ENCODE assay signal across 24 mouse cellular contexts in genomic region chr1:98273966-98274616, GRCm38 (mm10).
A peak's percentile ranks its signal among the peaks of the same experiment; 100 is the strongest.
DNase-seq lines count a peak whose midpoint lies in the region; ATAC-seq and TF ChIP-seq lines count a peak whose summit lies in the region.
"Had no signal": no experiment of that assay in that cellular context is flagged by ENCODE, and none has a peak within 500 bp of the region (broad histone marks: within the 10 kb centered on the region; RNA-seq: fewer than 3 reads in every experiment).

No protein-coding gene starts in this region.

- no peak for TF ChIP-seq POLR2A in MEL (IDR thresholded peaks at IDR 0.05; ENCODE audit: control insufficient read depth in 1 of 2, insufficient read depth in 1 of 2, low read depth in 1 of 2, low read length in 2 of 2, poor library complexity in 1 of 2)

- H3K27me3 ChIP-seq in heart, embryonic 11.5 days (ENCODE audit: control insufficient read depth, insufficient read depth, low read length): no peaks in the 10 kb centered on the region
- H3K27me3 ChIP-seq in heart, embryonic 14.5 days (ENCODE audit: control insufficient read depth, insufficient read depth, low read length): no peaks in the 10 kb centered on the region
- no peaks in the 10 kb centered on the region for H3K27me3 ChIP-seq in MEL (ENCODE audit: control insufficient read depth in 1 of 2, insufficient read depth in 2 of 2, low read length in 2 of 2)
- H3K27me3 ChIP-seq: forebrain, embryonic 13.5 days had no signal

- no peak for DNase-seq in heart, postnatal 10 days
- DNase-seq in heart, adult 9 months (ENCODE audit: low spot score in 2 of 2): no peak
- DNase-seq in 416B (ENCODE audit: low read depth): peak; percentile 52
- DNase-seq in MEL (ENCODE audit: low read depth, low spot score): peak; percentile 65
- DNase-seq in ovary, postnatal 36 days (ENCODE audit: low spot score): no peak
- DNase-seq: adrenal gland, postnatal 10 days; adrenal gland, postnatal 36 days; cerebellum, adult 18-20 months; cerebellum, adult 9-10 months; cerebellum, postnatal 14 days; gastrocnemius, adult 2 months; gastrocnemius, postnatal 14 days; kidney, adult 18-20 months; kidney, adult 9 months had no signal

- H3K4me2 ChIP-seq in heart, embryonic 11.5 days: peak overlapping the region; percentile 32
- H3K4me2 ChIP-seq in heart, embryonic 14.5 days (ENCODE audit: low read length): peak overlapping the region; percentile 42
- H3K4me2 ChIP-seq: forebrain, embryonic 13.5 days; hindbrain, embryonic 14.5 days had no signal

- H3K9ac ChIP-seq in heart, embryonic 11.5 days (ENCODE audit: low read depth, low read length): no peak overlapping the region
- no peak overlapping the region for H3K9ac ChIP-seq in heart, embryonic 14.5 days (ENCODE audit: low read length)
- no peak overlapping the region for H3K9ac ChIP-seq in MEL (ENCODE audit: control insufficient read depth, low read depth, low read length, poor library complexity, severe bottlenecking)
- H3K9ac ChIP-seq: forebrain, embryonic 13.5 days; hindbrain, embryonic 14.5 days had no signal

- WGBS in heart, embryonic 11.5 days (ENCODE audit: insufficient replicate concordance): 34% methylated on average over 6 of the region's 6 CpGs
- WGBS in heart, embryonic 14.5 days: 8% methylated on average over 6 of the region's 6 CpGs

- intact Hi-C loops in heart, postnatal 10 days (cut with DNase I): loop anchor here (10.0 kb wide), 1 partner anchor 299 kb away; no protein-coding TSS in a partner anchor

- no peaks in the 10 kb centered on the region for H3K36me3 ChIP-seq in heart, embryonic 11.5 days (ENCODE audit: control insufficient read depth, insufficient read depth, low read length)
- H3K36me3 ChIP-seq in heart, embryonic 14.5 days (ENCODE audit: control insufficient read depth, insufficient read depth, low read length): no peaks in the 10 kb centered on the region
- peaks cover 0 to 9% of the 10 kb centered on the region in 2 experiments; a peak in 2 of 4 replicates for H3K36me3 ChIP-seq in MEL (ENCODE audit: control insufficient read depth in 1 of 2, insufficient read depth in 2 of 2, low read length in 2 of 2)
- H3K36me3 ChIP-seq: forebrain, embryonic 10.5 days had no signal

- H3K27ac ChIP-seq in heart, embryonic 11.5 days (ENCODE audit: low read depth, low read length): peak overlapping the region; percentile 13; the same call in 1 of the 2 replicates
- peak overlapping the region; percentile 45 to 60 for H3K27ac ChIP-seq in heart, embryonic 14.5 days (replicated peaks in 1 of 2; ENCODE audit: control insufficient read depth in 1 of 2, insufficient read depth in 1 of 2, low read depth in 2 of 2, low read length in 2 of 2)
- no peak overlapping the region for H3K27ac ChIP-seq in MEL (ENCODE audit: control insufficient read depth, low read depth, low read length)
- H3K27ac ChIP-seq: forebrain, embryonic 10.5 days; forebrain, embryonic 13.5 days; gastrocnemius, adult 2 months; hindbrain, embryonic 14.5 days; hindbrain, postnatal 0 days had no signal

- peak; percentile 68 to 87 for TF ChIP-seq EP300 in MEL (IDR thresholded peaks at IDR 0.05; ENCODE audit: low read depth in 1 of 2, low read length in 2 of 2)

- no peak overlapping the region for H3K4me3 ChIP-seq in heart, embryonic 11.5 days (ENCODE audit: low read depth, low read length)
- no peak overlapping the region for H3K4me3 ChIP-seq in heart, embryonic 14.5 days (ENCODE audit: control insufficient read depth in 1 of 2, insufficient read depth in 1 of 2, low read depth in 1 of 2, low read length in 2 of 2)
- H3K4me3 ChIP-seq in MEL (ENCODE audit: control insufficient read depth in 1 of 2, insufficient read depth in 1 of 2, low read depth in 2 of 2, low read length in 2 of 2): peak overlapping the region in 1 of 2 experiments; percentile 48; a peak in 2 of 4 replicates
- H3K4me3 ChIP-seq: forebrain, embryonic 10.5 days; forebrain, embryonic 13.5 days; gastrocnemius, adult 2 months had no signal

- no peaks in the 10 kb centered on the region for H3K79me2 ChIP-seq in MEL (ENCODE audit: control insufficient read depth, insufficient read depth, low read length, poor library complexity)

- peaks cover under 1% of the 10 kb centered on the region; the same call in 1 of the 2 replicates for H3K4me1 ChIP-seq in heart, embryonic 11.5 days (ENCODE audit: control insufficient read depth, insufficient read depth, low read length)
- H3K4me1 ChIP-seq in heart, embryonic 14.5 days (ENCODE audit: control insufficient read depth in 2 of 2, insufficient read depth in 2 of 2, low read length in 2 of 2): peaks cover 0 to 15% of the 10 kb centered on the region in 2 experiments; a peak in 3 of 4 replicates
- peaks cover 6 to 17% of the 10 kb centered on the region in 2 experiments; a peak in 3 of 4 replicates for H3K4me1 ChIP-seq in MEL (ENCODE audit: control insufficient read depth in 1 of 2, insufficient read depth in 2 of 2, low read length in 2 of 2)
- H3K4me1 ChIP-seq: forebrain, embryonic 10.5 days; forebrain, embryonic 13.5 days had no signal

- peak; percentile 55 for ATAC-seq in heart, embryonic 11.5 days (replicated peaks; ENCODE audit: insufficient number of reproducible peaks, low FRiP score, low TSS enrichment)
- ATAC-seq in heart, embryonic 14.5 days (ENCODE audit: insufficient number of reproducible peaks, insufficient read depth, low FRiP score, low read depth): peak; percentile 83
- ATAC-seq: forebrain, embryonic 13.5 days; forebrain, embryonic 16.5 days; hindbrain, postnatal 0 days; inflammation-experienced regulatory T-cells, adult 6 months; intestine, embryonic 16.5 days; Patski had no signal

- no peak for TF ChIP-seq RAD21 in MEL (IDR thresholded peaks at IDR 0.05; ENCODE audit: low read depth, low read length)

- H3K9me3 ChIP-seq in heart, embryonic 11.5 days (replicated peaks; ENCODE audit: control insufficient read depth, low read length): no peaks in the 10 kb centered on the region
- no peaks in the 10 kb centered on the region for H3K9me3 ChIP-seq in heart, embryonic 14.5 days (ENCODE audit: control insufficient read depth, low read length)
- no peaks in the 10 kb centered on the region for H3K9me3 ChIP-seq in MEL (replicated peaks; ENCODE audit: insufficient read depth, low read length)
- H3K9me3 ChIP-seq: forebrain, embryonic 10.5 days; forebrain, embryonic 13.5 days had no signal

- TF ChIP-seq CTCF in MEL (IDR thresholded peaks at IDR 0.05 in 2 of 3, conservative IDR thresholded peaks at IDR 0.05 in 1 of 3; ENCODE audit: control insufficient read depth in 1 of 3, insufficient read depth in 1 of 3, low read depth in 2 of 3, low read length in 3 of 3, poor library complexity in 1 of 3, severe bottlenecking in 1 of 3): no peak

TF ChIP-seq in MEL, 35 proteins besides CTCF, POLR2A, EP300 and RAD21:
- TF ChIP-seq BHLHE40 (IDR thresholded peaks at IDR 0.05; ENCODE audit: borderline replicate concordance, low read depth, low read length) (peak; percentile 66; the same call in 1 of the 2 replicates), CHD1 (IDR thresholded peaks at IDR 0.05; ENCODE audit: low read depth, low read length) (no peak), ZNF384 (IDR thresholded peaks at IDR 0.05; ENCODE audit: low read depth, low read length) (no peak), MAFK (IDR thresholded peaks at IDR 0.05; ENCODE audit: borderline replicate concordance, low read depth, low read length) (no peak), RCOR1 (IDR thresholded peaks at IDR 0.05; ENCODE audit: low read depth, low read length) (peak; percentile 53; the same call in 1 of the 2 replicates), HCFC1 (IDR thresholded peaks at IDR 0.05; ENCODE audit: low read depth, low read length) (0 out of 2 replicates have a peak, but pooled peaks have one; percentile 47), MYB (IDR thresholded peaks at IDR 0.05; ENCODE audit: low read depth, low read length) (0 out of 2 replicates have a peak, but pooled peaks have one; percentile 50), ETS1 (IDR thresholded peaks at IDR 0.05; ENCODE audit: low read depth, low read length) (peak; percentile 87), JUND (IDR thresholded peaks at IDR 0.05; ENCODE audit: low read depth, low read length) (peak; percentile 69; the same call in 1 of the 2 replicates), MEF2A (IDR thresholded peaks at IDR 0.05; ENCODE audit: extremely low read depth, insufficient replicate concordance, low read depth, low read length, poor library complexity, severe bottlenecking) (peak; percentile 97), GATA1 (IDR thresholded peaks at IDR 0.05; ENCODE audit: low read depth, low read length) (peak; percentile 69), TCF12 (IDR thresholded peaks at IDR 0.05; ENCODE audit: low read depth, low read length) (peak; percentile 93), SIN3A (IDR thresholded peaks at IDR 0.05; ENCODE audit: low read length) (peak; percentile 84)

Comparison
In these comparisons a context has a peak if more than half of its experiments do, and no peak if none do; other contexts are left out.
1. DNase-seq: peak in 416B (single experiment) and MEL (single experiment); none in heart, postnatal 10 days (0 of 2), heart, adult 9 months (0 of 2) and ovary, postnatal 36 days (single experiment).